Mouse (Mus musculus): ENCODE data around the gene Dnah7a. TPM values are rescaled to one million over a fixed set of nuclear protein-coding genes. Genes with fewer than 3 reads are reported as not detected.
"Not testable (repeated sequence)": the region's sequence is repeated elsewhere in the genome, so short reads cannot be mapped to it uniquely, and the experiment has no call there.

Gene Dnah7a
- total and polyA plus RNA-seq, 2 experiments from 2014 or later: 3.7 to 13.2 TPM

- not testable (repeated sequence) for H3K9ac ChIP-seq; H3K4me3 ChIP-seq (ENCODE audit: low read depth, low read length); H3K9me3 ChIP-seq (ENCODE audit: low read length); H3K4me1 ChIP-seq (ENCODE audit: insufficient read depth); H3K4me2 ChIP-seq (ENCODE audit: low read depth); H3K36me3 ChIP-seq (ENCODE audit: insufficient read depth); DNase-seq; H3K27ac ChIP-seq (ENCODE audit: low read depth, low read length); H3K27me3 ChIP-seq (ENCODE audit: insufficient read depth, low read length); ATAC-seq
- WGBS: 76% methylated on average over 2 of the region's 2 CpGs
Observed at GRCm38 (mm10) chr1:53526021-53526420, 180.6 kb downstream of the Dnah7a start.

- Histone ChIP-seq H3K4me3 (ENCODE audit: low read depth, low read length) (no peak overlapping the region), H3K9me3 (ENCODE audit: low read length) (no peaks in the 10 kb centered on the region), H3K4me2 (ENCODE audit: low read depth) (no peak overlapping the region), H3K36me3 (ENCODE audit: insufficient read depth) (no peaks in the 10 kb centered on the region), H3K27ac (ENCODE audit: low read depth, low read length) (no peak overlapping the region), H3K9ac (no peak overlapping the region), H3K4me1 (ENCODE audit: insufficient read depth) (no peaks in the 10 kb centered on the region), H3K27me3 (ENCODE audit: insufficient read depth, low read length) (no peaks in the 10 kb centered on the region)
- no peak for TF ChIP-seq CTCF (IDR thresholded peaks at IDR 0.05; ENCODE audit: low read depth)
- ATAC-seq (no peak), DNase-seq (no peak)
- WGBS: 81% methylated on average over 4 of the region's 4 CpGs
Observed at GRCm38 (mm10) chr1:53473699-53474098, 232.9 kb downstream of the Dnah7a start.

- 65% methylated on average over 1 of the region's 1 CpGs for whole genome bisulfite sequencing
- not testable (repeated sequence) for DNase-seq; H3K9me3 ChIP-seq (ENCODE audit: low read length); ATAC-seq; H3K4me1 ChIP-seq (ENCODE audit: insufficient read depth); H3K27ac ChIP-seq (ENCODE audit: low read depth, low read length); H3K27me3 ChIP-seq (ENCODE audit: insufficient read depth, low read length); H3K4me2 ChIP-seq (ENCODE audit: low read depth); H3K4me3 ChIP-seq (ENCODE audit: low read depth, low read length); H3K36me3 ChIP-seq (ENCODE audit: insufficient read depth); H3K9ac ChIP-seq
Observed at GRCm38 (mm10) chr1:53472084-53472483, 234.5 kb downstream of the Dnah7a start.

- WGBS: 78% methylated on average over 2 of the region's 2 CpGs
- H3K9me3 ChIP-seq (ENCODE audit: low read length): no peaks in the 10 kb centered on the region
- no peaks in the 10 kb centered on the region for H3K4me1 ChIP-seq (ENCODE audit: insufficient read depth)
- H3K27ac ChIP-seq (ENCODE audit: low read depth, low read length): no peak overlapping the region
- ATAC-seq: no peak
- DNase-seq: no peak
- H3K9ac ChIP-seq: no peak overlapping the region
- H3K36me3 ChIP-seq (ENCODE audit: insufficient read depth): no peaks in the 10 kb centered on the region
- no peak overlapping the region for H3K4me2 ChIP-seq (ENCODE audit: low read depth)
- no peak for TF ChIP-seq CTCF (IDR thresholded peaks at IDR 0.05; ENCODE audit: low read depth)
- no peak overlapping the region for H3K4me3 ChIP-seq (ENCODE audit: low read depth, low read length)
- H3K27me3 ChIP-seq (ENCODE audit: insufficient read depth, low read length): no peaks in the 10 kb centered on the region
Observed at GRCm38 (mm10) chr1:53467325-53467670, 239.3 kb downstream of the Dnah7a start.

- not testable (repeated sequence) for H3K4me2 ChIP-seq (ENCODE audit: low read depth); H3K9ac ChIP-seq; H3K9me3 ChIP-seq (ENCODE audit: low read length); H3K36me3 ChIP-seq (ENCODE audit: insufficient read depth); H3K27ac ChIP-seq (ENCODE audit: low read depth, low read length); DNase-seq; H3K4me3 ChIP-seq (ENCODE audit: low read depth, low read length); H3K27me3 ChIP-seq (ENCODE audit: insufficient read depth, low read length); H3K4me1 ChIP-seq (ENCODE audit: insufficient read depth)
- peak; percentile 18; the same call in 1 of the 2 replicates for ATAC-seq
- 72% methylated on average over 4 of the region's 4 CpGs for WGBS
Observed at GRCm38 (mm10) chr1:53466524-53467324, 239.9 kb downstream of the Dnah7a start.

- not testable (repeated sequence) for H3K9me3 ChIP-seq (ENCODE audit: low read length); H3K4me2 ChIP-seq (ENCODE audit: low read depth); H3K4me1 ChIP-seq (ENCODE audit: insufficient read depth); ATAC-seq; H3K27ac ChIP-seq (ENCODE audit: low read depth, low read length); H3K4me3 ChIP-seq (ENCODE audit: low read depth, low read length); H3K9ac ChIP-seq; H3K36me3 ChIP-seq (ENCODE audit: insufficient read depth); H3K27me3 ChIP-seq (ENCODE audit: insufficient read depth, low read length); DNase-seq
- 91% methylated on average over 3 of the region's 3 CpGs for WGBS
Observed at GRCm38 (mm10) chr1:53439173-53439572, 267.4 kb downstream of the Dnah7a start.

GRCm38 (mm10) chr1:53432433-53432832 is 274.2 kb downstream of the Dnah7a start:
- not testable (repeated sequence) for H3K9ac ChIP-seq; H3K36me3 ChIP-seq (ENCODE audit: insufficient read depth); H3K4me1 ChIP-seq (ENCODE audit: insufficient read depth); DNase-seq; H3K27me3 ChIP-seq (ENCODE audit: insufficient read depth, low read length); H3K9me3 ChIP-seq (ENCODE audit: low read length); H3K4me2 ChIP-seq (ENCODE audit: low read depth); H3K4me3 ChIP-seq (ENCODE audit: low read depth, low read length); ATAC-seq; H3K27ac ChIP-seq (ENCODE audit: low read depth, low read length)
- WGBS: 87% methylated on average over 2 of the region's 2 CpGs
